ENCODE assay signal across 9 mouse cellular contexts in genomic region chr15:11037711-11038110, GRCm38 (mm10). TPM values are rescaled to one million over a fixed set of nuclear protein-coding genes. Genes with fewer than 3 reads are reported as not detected.
DNase-seq lines count a peak whose midpoint lies in the region; ATAC-seq and TF ChIP-seq lines count a peak whose summit lies in the region.
"Had no signal": no experiment of that assay in that cellular context is flagged by ENCODE, and none has a peak within 500 bp of the region (broad histone marks: within the 10 kb centered on the region; RNA-seq: fewer than 3 reads in every experiment).

TSS of gene Rxfp3 (minus strand) at chr15:11037991.

- H3K79me2 ChIP-seq in CH12.LX (replicated peaks; ENCODE audit: control insufficient read depth, extremely low read depth, insufficient read depth, poor library complexity, severe bottlenecking), result no peaks in the 10 kb centered on the region

- TF ChIP-seq RAD21 in CH12.LX (IDR thresholded peaks at IDR 0.05; ENCODE audit: low read depth, low read length), result no peak

- TF ChIP-seq CTCF in CH12.LX (conservative IDR thresholded peaks at IDR 0.05 in 1 of 2, IDR thresholded peaks at IDR 0.05 in 1 of 2; ENCODE audit: low read depth in 2 of 2, low read length in 2 of 2), result no peak
- TF ChIP-seq CTCF in olfactory bulb, adult 2 months (IDR thresholded peaks at IDR 0.05; ENCODE audit: insufficient read depth, low read depth, low read length), result no peak

- peak within 1 kb of the TSS in 1 of 3 experiments; percentile 10 for H3K4me3 ChIP-seq in CH12.LX (replicated peaks in 1 of 3; ENCODE audit: low read depth in 2 of 3, low read length in 2 of 3, poor library complexity in 1 of 3)
- H3K4me3 ChIP-seq in forebrain, embryonic 11.5 days (ENCODE audit: low read depth, low read length), result peak within 1 kb of the TSS; percentile 22
- peak within 1 kb of the TSS; percentile 31 for H3K4me3 ChIP-seq in limb, embryonic 11.5 days (ENCODE audit: low read depth, low read length)
- peak within 1 kb of the TSS; percentile 31 for H3K4me3 ChIP-seq in olfactory bulb, adult 2 months (ENCODE audit: insufficient read depth, low read depth, low read length)

- no peak for ATAC-seq in forebrain, embryonic 11.5 days (replicated peaks; ENCODE audit: low FRiP score)
- ATAC-seq in limb, embryonic 11.5 days (ENCODE audit: insufficient number of reproducible peaks, low FRiP score, low TSS enrichment, low read depth), result no peak

- TF ChIP-seq EP300 in CH12.LX (IDR thresholded peaks at IDR 0.05; ENCODE audit: low read length), result no peak

- no peaks in the 10 kb centered on the region for H3K36me3 ChIP-seq in CH12.LX (replicated peaks in 1 of 2; ENCODE audit: control insufficient read depth in 1 of 2, insufficient read depth in 1 of 2, low read length in 1 of 2)
- no peaks in the 10 kb centered on the region for H3K36me3 ChIP-seq in forebrain, embryonic 11.5 days (ENCODE audit: control insufficient read depth, insufficient read depth, low read length)
- H3K36me3 ChIP-seq in limb, embryonic 11.5 days (ENCODE audit: control insufficient read depth, insufficient read depth, low read length), result no peaks in the 10 kb centered on the region

- peak within 1 kb of the TSS; percentile 42 for H3K4me2 ChIP-seq in CH12.LX (ENCODE audit: insufficient read depth, low read depth, poor library complexity, severe bottlenecking)
- peak within 1 kb of the TSS; percentile 49 for H3K4me2 ChIP-seq in forebrain, embryonic 11.5 days (ENCODE audit: low read depth, low read length, severe bottlenecking)
- peak within 1 kb of the TSS; percentile 58 for H3K4me2 ChIP-seq in limb, embryonic 11.5 days (ENCODE audit: low read depth, severe bottlenecking)

- no peak within 1 kb of the TSS for H3K9ac ChIP-seq in CH12.LX (ENCODE audit: insufficient read depth, low read depth)
- H3K9ac ChIP-seq in forebrain, embryonic 11.5 days (ENCODE audit: low read length), result no peak within 1 kb of the TSS
- no peak within 1 kb of the TSS for H3K9ac ChIP-seq in limb, embryonic 11.5 days (ENCODE audit: low read length)

- in situ Hi-C loops in CH12.LX (cut with MboI; ENCODE audit: low pct_ligation_motif_present, low pct_unique_long_range_greater_than_20kb, low sequenced_read_pairs), result loop anchor here (5.0 to 10.0 kb wide), 3 partner anchors 197 to 340 kb away; no protein-coding TSS in a partner anchor

- peaks cover 11 to 12% of the 10 kb centered on the region in 2 experiments; a peak in 2 of 4 replicates for H3K4me1 ChIP-seq in CH12.LX (ENCODE audit: control insufficient read depth in 1 of 2, insufficient read depth in 2 of 2)
- H3K4me1 ChIP-seq in forebrain, embryonic 11.5 days (replicated peaks; ENCODE audit: control insufficient read depth, insufficient read depth, low read length), result peaks cover 9% of the 10 kb centered on the region
- H3K4me1 ChIP-seq in limb, embryonic 11.5 days (ENCODE audit: control insufficient read depth, insufficient read depth, low read length), result peaks cover 15% of the 10 kb centered on the region
- H3K4me1 ChIP-seq in olfactory bulb, adult 2 months (ENCODE audit: control insufficient read depth, insufficient read depth, low read length), result peaks cover 20% of the 10 kb centered on the region

- H3K9me3 ChIP-seq in CH12.LX (replicated peaks; ENCODE audit: low read length), result no peaks in the 10 kb centered on the region
- no peaks in the 10 kb centered on the region for H3K9me3 ChIP-seq in forebrain, embryonic 11.5 days (ENCODE audit: control insufficient read depth, low read length)
- no peaks in the 10 kb centered on the region for H3K9me3 ChIP-seq in limb, embryonic 11.5 days (ENCODE audit: control insufficient read depth, low read length)

- H3K27ac ChIP-seq in CH12.LX (ENCODE audit: insufficient read depth, low read depth), result no peak within 1 kb of the TSS
- H3K27ac ChIP-seq in forebrain, embryonic 11.5 days (ENCODE audit: low read depth, low read length), result no peak within 1 kb of the TSS
- H3K27ac ChIP-seq in limb, embryonic 11.5 days (replicated peaks; ENCODE audit: low read depth, low read length), result no peak within 1 kb of the TSS
- no peak within 1 kb of the TSS for H3K27ac ChIP-seq in olfactory bulb, adult 2 months (ENCODE audit: insufficient read depth, low read depth, low read length)

- dilution Hi-C loops in CH12.LX (cut with MboI; ENCODE audit: extremely low pct_ligation_motif_present, extremely low pct_unique_long_range_greater_than_20kb, low sequenced_read_pairs), result no loop called here

- DNase-seq in gastrocnemius, postnatal 10 days, result peak; percentile 17
- no peak for DNase-seq in gastrocnemius, postnatal 25 days
- DNase-seq in CH12.LX (ENCODE audit: extremely low read depth), result no peak
- peak; percentile 57 for DNase-seq in forebrain, embryonic 11.5 days (ENCODE audit: low spot score)
- peak; percentile 48 for DNase-seq in limb, embryonic 11.5 days (ENCODE audit: low spot score)
- DNase-seq in thymus, postnatal 14 days, result no peak
- DNase-seq in spleen, postnatal 14 days (ENCODE audit: low spot score in 2 of 2), result no peak

- H3K27me3 ChIP-seq in CH12.LX (replicated peaks), result no peaks in the 10 kb centered on the region
- peaks cover 39% of the 10 kb centered on the region for H3K27me3 ChIP-seq in forebrain, embryonic 11.5 days (ENCODE audit: control insufficient read depth, insufficient read depth, low read length)
- peaks cover 41% of the 10 kb centered on the region for H3K27me3 ChIP-seq in limb, embryonic 11.5 days (ENCODE audit: control insufficient read depth, insufficient read depth, low read length)

- no peak for TF ChIP-seq POLR2A in CH12.LX (IDR thresholded peaks at IDR 0.05; ENCODE audit: low read depth, low read length)
- TF ChIP-seq POLR2A in olfactory bulb, adult 2 months (IDR thresholded peaks at IDR 0.05; ENCODE audit: insufficient read depth, low read depth, low read length), result no peak

- 2% methylated on average over 16 of the region's 16 CpGs for WGBS in forebrain, embryonic 11.5 days
- WGBS in limb, embryonic 11.5 days, result 5% methylated on average over 16 of the region's 16 CpGs
- WGBS in olfactory bulb, adult 2 months, result 2% methylated on average over 16 of the region's 16 CpGs

TF ChIP-seq in CH12.LX, 34 proteins besides CTCF, POLR2A, EP300 and RAD21:
- TF ChIP-seq MAFK (IDR thresholded peaks at IDR 0.05; ENCODE audit: insufficient replicate concordance, low read length), result no peak
- no peak for TF ChIP-seq NELFE (IDR thresholded peaks at IDR 0.05; ENCODE audit: low read depth, low read length)
- no peak for TF ChIP-seq ZMIZ1 (IDR thresholded peaks at IDR 0.05; ENCODE audit: low read depth, low read length)
- no peak for TF ChIP-seq TCF12 (IDR thresholded peaks at IDR 0.05; ENCODE audit: low read depth, low read length)
- TF ChIP-seq UBTF (IDR thresholded peaks at IDR 0.05; ENCODE audit: low read depth, low read length), result no peak
TF ChIP-seq in CH12.LX: peak in this region for 0.

RNA-seq across cellular contexts. Expression of gene Rxfp3, which starts in this region (rescaled TPM):
- total RNA-seq in gastrocnemius, postnatal 10 days (2021), result under 1 TPM; 0.07 TPM
- not detected for total RNA-seq in gastrocnemius, postnatal 25 days (2021)
- total RNA-seq in CH12.LX (2012; rRNA removed) (not detected in 2 replicates), CH12.LX (2014; rRNA removed) (not detected in 2 replicates)
- polyA plus RNA-seq in CH12.LX (2012; ENCODE audit: insufficient read length, low read depth), result not detected in 2 replicates
- 0.76 and 1.1 TPM in 2 replicates for polyA plus RNA-seq in forebrain, embryonic 11.5 days (2014; fragmentation: Nextera tagmentation; extraction: Ambion mirVana)
- 0.28 and 0.53 TPM in 2 replicates for polyA plus RNA-seq in limb, embryonic 11.5 days (2014; fragmentation: Nextera tagmentation; extraction: Ambion mirVana)
- not detected in 2 replicates for polyA plus RNA-seq in olfactory bulb, adult 2 months (2012; ENCODE audit: insufficient read depth, insufficient read length, low replicate concordance, missing spikeins)
- total RNA-seq: neutrophil, adult 5-6 weeks had no signal

Comparison
In these comparisons a context has a peak if more than half of its experiments do, and no peak if none do; other contexts are left out.
1. Peak in DNase-seq in gastrocnemius, postnatal 10 days; RNA of the gene not detected or under 1 TPM.
2. Peak in DNase-seq, H3K4me3 ChIP-seq and H3K4me2 ChIP-seq in limb, embryonic 11.5 days; RNA of the gene not detected or under 1 TPM.